In the genomic region with DNA sequence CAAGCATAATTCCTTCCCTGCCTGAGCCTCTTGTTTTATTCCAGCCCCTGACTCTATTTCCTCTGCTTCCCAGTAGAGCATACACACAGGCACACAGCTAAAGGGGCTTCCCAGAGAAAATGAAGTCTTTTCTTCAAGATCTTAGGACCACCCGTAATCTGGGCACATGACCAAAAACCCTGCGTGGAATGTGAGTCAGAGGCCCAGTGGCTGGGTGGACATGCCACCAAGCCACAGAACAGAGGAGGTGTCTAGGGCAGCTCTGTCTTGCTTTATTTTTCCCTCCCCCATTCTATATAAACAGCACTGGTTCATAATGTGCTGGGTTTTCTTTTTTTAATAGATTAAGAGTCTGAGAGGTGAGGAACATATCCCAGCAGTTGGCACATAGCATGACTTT, we compare ENCODE assay signal across 16 mouse cellular contexts.
A peak's percentile ranks its signal among the peaks of the same experiment; 100 is the strongest.
DNase-seq lines count a peak whose midpoint lies in the region; ATAC-seq and TF ChIP-seq lines count a peak whose summit lies in the region.
"Had no signal": no experiment of that assay in that cellular context is flagged by ENCODE, and none has a peak within 500 bp of the region (broad histone marks: within the 10 kb centered on the region; RNA-seq: fewer than 3 reads in every experiment).

No protein-coding gene starts in this region.

- H3K9me3 ChIP-seq in hindbrain, embryonic 15.5 days: no peaks in the 10 kb centered on the region
- H3K9me3 ChIP-seq in neural tube, embryonic 15.5 days (replicated peaks): no peaks in the 10 kb centered on the region
- H3K9me3 ChIP-seq: heart, embryonic 13.5 days had no signal

- H3K36me3 ChIP-seq in hindbrain, embryonic 15.5 days: no peaks in the 10 kb centered on the region
- H3K36me3 ChIP-seq in neural tube, embryonic 15.5 days: no peaks in the 10 kb centered on the region
- H3K36me3 ChIP-seq: heart, embryonic 13.5 days; limb, embryonic 12.5 days had no signal

- peak overlapping the region; percentile 74 for H3K27ac ChIP-seq in layer of hippocampus, adult 2 months
- 0 out of 2 replicates have a peak overlapping the region, but pooled peaks have one; percentile 60 for H3K27ac ChIP-seq in hindbrain, embryonic 15.5 days (replicated peaks)
- peak overlapping the region; percentile 64 for H3K27ac ChIP-seq in neural tube, embryonic 15.5 days (replicated peaks)
- H3K27ac ChIP-seq: heart, embryonic 13.5 days; limb, embryonic 12.5 days; liver, embryonic 14.5 days; macrophage had no signal

- ATAC-seq in hindbrain, embryonic 15.5 days (ENCODE audit: low FRiP score, low read depth): no peak
- no peak for ATAC-seq in neural tube, embryonic 15.5 days (ENCODE audit: low FRiP score)

- H3K27me3 ChIP-seq in hindbrain, embryonic 15.5 days: no peaks in the 10 kb centered on the region
- H3K27me3 ChIP-seq in neural tube, embryonic 15.5 days (replicated peaks): 0 out of 2 replicates have a peak, but pooled peaks cover 3% of the 10 kb centered on the region
- H3K27me3 ChIP-seq: heart, embryonic 13.5 days had no signal

- no peak for DNase-seq in layer of hippocampus, adult 2 months (ENCODE audit: low spot score in 2 of 2)
- DNase-seq in layer of hippocampus, postnatal 14 days (ENCODE audit: low spot score in 2 of 2): no peak
- DNase-seq in right cerebral cortex, postnatal 10 days (ENCODE audit: low spot score in 2 of 2): peak; percentile 28 to 32
- no peak for DNase-seq in right cerebral cortex, postnatal 4 days
- DNase-seq in gastrocnemius, postnatal 14 days: no peak
- DNase-seq in heart, adult 9 months (ENCODE audit: low spot score in 2 of 2): no peak
- DNase-seq: B cell, adult 2 months; cerebellum, adult 18-20 months; kidney, adult 2 months; kidney, postnatal 4 days had no signal

- no peak overlapping the region for H3K4me2 ChIP-seq in hindbrain, embryonic 15.5 days
- no peak overlapping the region for H3K4me2 ChIP-seq in neural tube, embryonic 15.5 days
- H3K4me2 ChIP-seq: heart, embryonic 13.5 days; limb, embryonic 12.5 days had no signal

- H3K4me1 ChIP-seq in hindbrain, embryonic 15.5 days (replicated peaks): peaks cover 38% of the 10 kb centered on the region
- H3K4me1 ChIP-seq in neural tube, embryonic 15.5 days: peaks cover 37% of the 10 kb centered on the region

- TF ChIP-seq CTCF in layer of hippocampus, adult 2 months (conservative IDR thresholded peaks at IDR 0.05): no peak

- 49% methylated on average over 2 of the region's 2 CpGs for WGBS in hindbrain, embryonic 15.5 days
- WGBS in neural tube, embryonic 15.5 days: 54% methylated on average over 2 of the region's 2 CpGs

- H3K9ac ChIP-seq in hindbrain, embryonic 15.5 days: no peak overlapping the region
- H3K9ac ChIP-seq in neural tube, embryonic 15.5 days (replicated peaks): no peak overlapping the region
- H3K9ac ChIP-seq: heart, embryonic 13.5 days; limb, embryonic 12.5 days; liver, embryonic 14.5 days had no signal

- H3K4me3 ChIP-seq in layer of hippocampus, adult 2 months: no peak overlapping the region
- no peak overlapping the region for H3K4me3 ChIP-seq in hindbrain, embryonic 15.5 days
- no peak overlapping the region for H3K4me3 ChIP-seq in neural tube, embryonic 15.5 days (replicated peaks)
- H3K4me3 ChIP-seq: heart, embryonic 13.5 days; limb, embryonic 12.5 days had no signal

- intact Hi-C loops in gastrocnemius, postnatal 14 days (cut with DNase I; ENCODE audit: low total_unique reads): no loop called here

Comparison
In these comparisons a context has a peak if more than half of its experiments do, and no peak if none do; other contexts are left out.
1. DNase-seq: peak in right cerebral cortex, postnatal 10 days (2 of 2); none in layer of hippocampus, adult 2 months (0 of 2), layer of hippocampus, postnatal 14 days (0 of 2), right cerebral cortex, postnatal 4 days (single experiment), gastrocnemius, postnatal 14 days (single experiment) and heart, adult 9 months (0 of 2).
2. Peak in every context shown above with its lines, with median percentiles within 50 percentile points of each other: H3K27ac ChIP-seq.